Mouse (Mus musculus) adrenal gland (tissue): ENCODE data around the gene Cryl1.

ENCODE experiments used
- intact Hi-C: fragments of 180-260 bp; cut with DNase I; formaldehyde crosslinking; loops from one replicate; pipeline ENCODE4 v1.15.1; 2025

The Cryl1 gene

DNA sequence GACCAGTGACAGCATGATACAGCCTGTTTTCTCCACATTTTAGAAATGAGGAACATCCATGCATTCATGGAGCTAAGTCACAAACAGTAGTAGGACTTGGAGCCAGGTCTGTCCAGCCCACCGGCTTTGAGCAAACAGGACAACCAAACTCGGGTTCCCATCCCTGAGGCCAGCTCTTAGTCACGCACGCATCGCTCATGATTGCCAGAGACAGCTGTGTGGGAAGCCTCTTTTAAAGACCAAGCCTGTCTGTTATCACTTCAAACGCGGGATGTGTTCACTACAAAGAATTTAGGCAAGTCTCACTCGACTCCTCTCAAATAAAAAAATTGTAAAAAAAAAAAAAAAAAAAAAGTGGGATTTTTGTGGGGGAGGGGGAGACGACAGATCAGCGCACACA is 67.2 kb downstream of the Cryl1 start:
- intact Hi-C loops: no loop called here

DNA sequence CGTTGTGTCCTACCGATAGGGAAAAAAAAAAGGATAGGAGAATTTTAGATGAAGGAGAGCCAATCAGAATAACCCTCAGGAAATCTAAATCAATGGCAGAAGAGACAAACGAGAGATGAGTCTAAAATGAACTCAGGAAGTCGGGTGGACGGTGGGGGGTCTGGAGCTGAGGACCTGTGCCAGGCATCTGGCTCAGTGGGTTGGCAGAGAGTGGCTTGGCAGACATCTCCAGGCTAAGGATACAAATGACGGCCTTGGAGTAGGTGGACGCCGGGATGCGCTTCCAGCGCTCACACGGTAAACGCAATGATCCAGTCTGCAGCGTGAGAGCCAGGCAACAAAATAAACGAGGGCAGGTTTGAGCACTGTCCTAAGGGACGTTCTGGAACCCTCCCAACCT is 68.7 kb downstream of the Cryl1 start:
- intact Hi-C loops: no loop called here

DNA sequence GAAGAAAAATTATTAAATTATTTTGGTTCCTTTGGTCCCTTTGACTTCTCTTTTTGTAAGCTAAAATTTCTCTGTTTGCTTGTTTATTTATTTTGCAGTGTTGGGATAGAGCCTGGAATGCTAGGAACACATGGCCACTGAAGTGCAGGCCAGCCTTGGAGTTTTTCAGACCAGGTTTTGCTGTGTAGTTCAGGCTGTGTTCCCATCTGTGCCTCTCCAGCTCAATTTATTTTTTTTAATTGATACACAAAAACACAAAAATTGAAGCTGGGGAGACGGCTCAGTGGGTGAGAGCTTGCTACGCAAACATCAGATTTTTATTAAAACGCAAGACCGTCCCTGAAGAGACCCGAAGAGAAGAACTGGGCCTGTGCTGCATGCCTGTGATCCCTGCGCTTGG is 71.6 kb downstream of the Cryl1 start:
- intact Hi-C loops: no loop called here

DNA sequence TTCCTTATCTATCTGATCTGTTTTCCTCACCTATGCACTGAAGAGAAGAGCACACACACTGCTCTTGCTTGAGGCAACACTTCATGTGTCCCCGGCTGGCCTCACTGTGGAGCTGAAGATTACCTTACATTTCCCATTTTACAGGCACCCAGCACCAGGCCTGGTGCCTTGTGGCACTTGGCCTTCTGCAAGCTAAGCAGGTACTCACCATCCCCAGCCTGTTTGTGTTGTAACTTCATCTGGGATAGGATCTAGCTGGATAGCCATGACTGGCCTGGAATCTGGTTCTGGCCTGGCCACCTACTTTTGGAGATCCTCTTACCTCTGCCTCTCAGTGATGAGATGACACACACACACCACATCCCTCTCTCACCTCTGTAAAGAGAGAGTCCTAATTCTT is 79.5 kb downstream of the Cryl1 start:
- intact Hi-C loops: no loop called here

DNA sequence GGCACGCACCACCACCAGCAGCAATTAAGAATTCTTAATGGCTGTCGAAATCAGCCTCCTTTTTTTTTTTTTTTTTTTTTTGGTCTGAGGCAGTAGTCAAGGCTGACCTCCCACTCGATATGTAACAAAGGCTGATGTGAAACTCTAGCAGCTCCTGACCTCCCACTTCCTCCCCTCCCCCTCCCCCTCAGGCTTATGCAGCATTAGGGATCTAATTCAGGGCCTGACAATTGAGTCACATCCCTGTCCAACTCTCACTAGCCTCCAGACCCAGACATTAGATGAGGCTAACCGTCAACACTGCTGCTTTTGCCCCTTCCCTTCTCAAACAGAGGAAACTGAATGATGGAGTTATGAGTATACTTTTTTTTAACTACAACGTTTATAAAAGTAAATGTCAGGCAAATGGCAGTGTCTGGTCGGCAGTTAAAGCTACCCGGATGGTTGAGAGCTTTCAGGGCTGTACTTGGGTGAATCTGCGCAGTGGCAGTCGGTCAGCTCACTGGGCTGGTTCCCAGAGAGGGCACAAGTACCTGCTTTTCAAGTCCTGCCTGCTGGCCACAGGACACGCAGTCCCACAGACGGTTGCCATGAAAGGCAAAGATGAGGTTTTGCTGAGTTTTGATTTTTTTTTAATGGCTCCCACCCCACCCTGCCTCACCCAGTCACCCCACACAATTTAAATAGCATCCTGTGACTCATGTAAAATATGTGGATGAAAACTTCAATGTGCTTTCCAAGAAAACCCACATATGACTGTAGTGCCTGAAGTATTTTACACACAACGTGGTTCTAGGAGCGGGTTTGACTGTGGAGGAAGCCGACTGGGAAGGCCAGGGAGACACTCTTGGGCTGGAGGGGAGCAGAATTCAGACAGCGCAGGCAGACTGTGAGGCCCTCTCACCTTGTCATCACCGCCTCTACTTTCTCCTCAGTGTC is 81.4 kb downstream of the Cryl1 start:
- intact Hi-C loops: no loop called here

DNA sequence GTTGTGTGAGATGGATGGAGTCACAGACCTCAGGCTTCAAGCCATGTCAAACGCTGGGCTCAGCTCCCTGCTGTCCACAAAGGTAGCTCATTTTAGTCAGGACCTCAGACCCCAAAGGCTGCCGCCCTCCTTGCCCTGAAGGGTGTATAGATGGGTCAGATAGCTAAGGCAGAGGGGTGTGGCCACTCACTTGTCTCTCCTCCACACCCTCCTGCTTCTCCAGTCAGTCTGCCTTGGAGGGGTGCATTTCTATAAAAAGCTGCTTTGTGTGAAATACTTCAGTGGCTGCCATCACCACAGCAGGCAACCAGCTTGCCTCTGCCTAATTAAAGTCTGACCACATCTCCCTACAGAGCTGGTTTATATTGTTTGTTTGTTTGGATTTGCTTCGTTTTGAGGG is 82.4 kb downstream of the Cryl1 start:
- intact Hi-C loops: no loop called here

DNA sequence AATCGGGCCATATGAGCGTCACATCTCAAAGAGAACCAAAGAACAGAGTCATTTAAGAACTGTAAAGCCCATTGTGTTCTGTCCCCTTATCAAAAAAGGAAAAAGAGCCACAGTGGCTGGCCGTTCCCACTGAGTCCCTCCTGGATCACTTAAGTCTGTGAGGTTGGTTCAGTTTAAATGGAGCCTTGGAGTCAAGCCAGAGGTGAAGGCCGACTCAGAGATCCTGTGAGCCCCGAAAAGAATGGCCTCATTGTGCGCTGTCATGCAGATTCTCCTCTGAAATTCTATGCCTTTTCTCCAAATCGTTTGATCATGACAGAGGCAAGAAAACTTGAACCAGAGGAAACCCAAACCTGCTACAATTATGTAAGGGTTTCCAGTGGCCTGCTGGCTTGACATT is 82.8 kb downstream of the Cryl1 start:
- intact Hi-C loops: no loop called here

DNA sequence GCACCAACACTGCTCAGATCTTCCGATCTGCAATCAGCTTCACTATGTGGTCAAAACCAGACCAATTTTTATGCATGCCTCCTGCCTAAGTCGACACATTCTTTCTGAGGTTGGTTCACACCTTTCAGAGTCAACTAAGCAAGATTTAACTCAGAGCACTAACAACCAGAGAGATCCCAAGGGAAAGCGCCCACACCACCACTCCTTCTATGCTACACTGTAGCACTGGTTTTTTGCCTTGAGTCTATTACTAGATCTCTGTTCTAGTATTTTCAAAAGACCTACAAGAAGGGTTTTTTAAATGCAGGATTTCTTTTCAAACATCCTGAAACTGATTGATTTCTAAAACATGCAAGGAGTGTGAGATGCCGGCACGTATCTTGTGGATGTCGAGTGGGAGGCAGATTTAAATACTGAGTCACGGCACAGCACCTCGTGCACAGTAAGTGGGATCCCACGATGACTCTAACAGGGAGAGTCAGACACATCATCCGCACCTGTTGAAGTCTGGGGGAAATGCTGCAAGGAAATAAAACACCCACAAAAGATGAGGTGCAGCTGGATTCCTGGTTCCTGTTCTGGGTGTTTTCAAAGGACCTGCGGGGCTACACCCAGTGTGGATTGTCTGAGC is 96.6 kb downstream of the Cryl1 start:
- intact Hi-C loops: no loop called here

DNA sequence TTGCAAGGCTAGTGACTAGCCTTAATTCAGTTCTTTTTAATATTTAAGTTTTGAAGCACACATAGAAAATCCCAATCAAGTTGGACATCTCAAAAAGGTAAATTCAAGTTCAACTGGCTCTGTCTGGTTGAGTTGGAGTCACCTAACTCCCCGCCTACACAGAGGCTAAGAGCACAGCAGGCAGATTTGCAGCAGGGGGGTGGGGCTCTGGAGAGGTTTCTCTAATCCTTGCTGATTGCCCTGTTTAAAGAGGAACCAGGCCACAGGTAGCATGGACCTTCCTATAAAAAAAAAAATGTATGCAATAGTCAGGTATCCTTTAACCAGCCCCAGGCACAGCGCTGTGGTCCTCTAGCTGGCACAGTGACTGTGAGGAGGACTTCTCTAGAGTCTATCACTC is 97.8 kb downstream of the Cryl1 start:
- intact Hi-C loops: no loop called here

DNA sequence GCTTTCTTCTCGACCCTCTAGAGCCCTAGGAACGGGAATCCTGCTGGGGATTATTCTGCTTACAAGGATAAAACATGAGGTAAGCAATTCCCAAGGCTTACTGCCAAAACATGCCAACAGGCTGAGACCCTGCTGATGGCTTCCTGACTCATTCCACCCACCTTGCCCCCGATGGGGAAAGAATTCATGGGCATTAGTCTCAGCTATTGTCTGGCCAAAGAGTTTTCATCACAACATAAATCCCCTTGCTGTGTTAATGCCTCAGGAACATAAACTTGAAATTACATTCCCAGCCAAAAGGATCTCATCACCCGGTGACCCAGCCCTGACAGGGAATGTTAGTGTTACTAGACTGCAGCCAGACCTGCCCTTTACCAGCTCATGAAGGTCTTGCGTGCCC is 100.7 kb downstream of the Cryl1 start:
- intact Hi-C loops: no loop called here

DNA sequence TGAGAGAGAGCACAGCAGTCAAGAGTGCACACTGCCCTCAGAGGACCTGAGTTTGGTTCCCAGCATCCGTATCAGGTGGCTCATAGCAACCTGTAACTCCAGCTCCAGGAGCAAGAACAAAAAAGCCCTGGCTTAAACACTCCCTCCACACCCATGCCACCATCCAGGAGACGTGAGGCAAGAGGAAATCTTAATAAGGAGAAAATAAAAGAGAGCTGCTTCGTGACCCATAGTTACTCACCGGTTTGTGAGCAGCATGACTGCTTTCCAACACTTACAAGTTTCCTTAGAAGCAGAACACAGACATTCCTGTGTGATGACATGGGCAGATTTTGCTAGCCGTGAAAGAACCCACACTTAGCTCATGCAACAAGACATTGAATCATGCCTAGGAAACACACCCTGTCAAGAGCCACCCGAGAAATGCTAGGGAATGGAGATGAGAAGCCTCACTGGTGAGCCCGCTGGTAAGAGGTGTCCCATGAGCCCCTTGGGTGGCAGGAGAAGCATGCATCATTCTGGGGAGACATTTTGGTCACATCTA is 106.9 kb downstream of the Cryl1 start:
- intact Hi-C loops: no loop called here

DNA sequence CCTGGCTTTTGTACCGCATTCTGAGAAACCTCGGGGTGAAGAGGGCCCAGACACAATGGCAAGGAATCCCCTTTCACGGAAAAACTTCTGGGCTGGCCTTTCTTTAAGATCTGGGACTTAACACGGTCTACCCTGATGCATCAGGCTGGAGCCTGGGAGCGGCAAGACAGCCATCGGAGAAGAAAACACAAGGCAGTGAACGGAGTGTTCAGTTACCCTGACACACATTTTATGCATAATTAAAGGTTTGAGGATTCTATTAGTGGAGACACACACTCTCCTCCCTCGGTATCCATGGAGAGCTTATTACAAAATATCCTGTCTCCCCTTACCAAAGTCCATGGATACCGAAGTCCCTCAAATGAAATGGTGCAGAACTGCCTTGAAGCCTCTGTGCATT is 109.2 kb downstream of the Cryl1 start:
- intact Hi-C loops: no loop called here

DNA sequence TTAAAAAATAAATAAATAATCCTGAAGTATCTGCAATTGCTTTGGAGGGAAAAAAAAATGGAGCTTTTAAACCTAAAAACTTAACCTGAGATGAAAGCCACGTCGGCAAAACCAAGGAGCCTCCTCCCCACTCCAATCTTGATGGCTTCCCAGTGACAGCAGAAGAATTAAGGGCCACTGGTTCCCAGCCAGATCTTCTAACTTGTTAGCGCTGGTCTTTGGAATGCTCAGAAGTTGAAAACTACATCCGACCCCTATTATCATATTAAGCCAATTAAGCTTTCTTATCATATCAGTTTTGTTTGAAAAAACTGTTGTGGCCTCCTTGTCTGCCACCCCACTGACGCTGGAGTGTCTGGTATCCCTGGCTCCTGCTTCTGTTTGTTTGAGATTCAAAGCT is 114.5 kb downstream of the Cryl1 start:
- intact Hi-C loops: no loop called here

DNA sequence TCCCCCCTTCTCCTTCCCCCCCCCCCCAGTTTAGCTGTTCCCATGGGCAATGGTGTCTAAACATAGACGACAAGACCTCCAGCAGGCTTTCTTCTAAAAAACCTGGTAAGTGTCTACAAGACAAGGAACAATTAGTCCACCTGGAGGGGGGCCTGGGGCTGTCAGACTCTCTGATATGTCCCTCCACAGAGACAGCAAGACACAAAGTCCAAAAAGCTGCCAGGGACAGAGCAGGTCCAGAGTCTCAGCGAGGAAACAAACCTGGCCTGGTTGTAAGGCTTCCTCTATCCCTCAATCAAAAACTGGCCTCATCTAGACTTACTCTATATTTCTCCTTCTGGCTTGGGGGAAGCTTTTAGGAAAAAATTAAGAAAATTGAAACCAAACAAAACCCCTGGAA is 115.7 kb downstream of the Cryl1 start:
- intact Hi-C loops: no loop called here

DNA sequence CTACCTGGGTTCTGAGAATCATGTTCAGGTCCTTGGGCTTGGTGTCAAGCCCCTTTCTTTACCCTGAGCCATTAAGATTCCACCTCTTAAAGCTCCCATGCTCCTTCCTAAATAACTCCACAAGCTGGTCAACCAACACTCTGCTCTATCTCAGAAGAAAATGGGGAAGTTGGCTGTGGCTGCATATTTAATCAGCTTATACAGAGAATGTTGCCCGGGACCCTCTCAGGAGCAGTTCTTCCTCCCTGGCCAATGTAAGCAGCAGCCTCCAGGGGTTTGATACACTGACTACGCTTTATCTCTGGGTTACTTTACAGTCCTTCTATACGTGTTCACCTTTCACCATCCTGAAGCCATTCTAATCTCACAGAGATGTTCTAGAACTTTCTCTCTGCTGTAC is 117.5 kb downstream of the Cryl1 start:
- intact Hi-C loops: no loop called here

DNA sequence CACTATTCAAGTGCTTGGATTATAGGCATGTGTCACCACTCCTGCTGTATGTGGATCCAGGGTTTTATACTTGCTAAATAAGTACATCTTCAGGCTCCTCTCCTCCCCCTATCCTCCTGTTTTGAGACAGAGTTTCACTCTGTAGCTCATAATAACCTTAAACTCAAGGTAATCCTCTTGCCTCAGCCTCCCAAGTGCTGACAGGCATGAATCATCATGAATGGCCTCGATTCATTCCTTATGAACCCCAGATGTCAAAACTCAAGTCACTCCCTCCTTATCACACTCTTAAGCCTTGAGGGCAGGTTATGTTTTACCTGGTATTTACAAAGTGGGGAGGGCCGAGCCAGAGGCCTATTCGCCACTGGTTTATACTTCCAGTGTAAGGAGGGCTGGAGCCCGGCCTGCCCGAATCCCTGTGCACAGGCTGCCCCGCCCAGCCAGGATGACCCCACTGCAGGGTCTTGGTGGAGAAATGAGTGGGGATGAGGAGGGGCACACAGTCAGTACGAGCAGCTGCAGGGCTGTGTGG is 121.8 kb downstream of the Cryl1 start:
- intact Hi-C loops: no loop called here

DNA sequence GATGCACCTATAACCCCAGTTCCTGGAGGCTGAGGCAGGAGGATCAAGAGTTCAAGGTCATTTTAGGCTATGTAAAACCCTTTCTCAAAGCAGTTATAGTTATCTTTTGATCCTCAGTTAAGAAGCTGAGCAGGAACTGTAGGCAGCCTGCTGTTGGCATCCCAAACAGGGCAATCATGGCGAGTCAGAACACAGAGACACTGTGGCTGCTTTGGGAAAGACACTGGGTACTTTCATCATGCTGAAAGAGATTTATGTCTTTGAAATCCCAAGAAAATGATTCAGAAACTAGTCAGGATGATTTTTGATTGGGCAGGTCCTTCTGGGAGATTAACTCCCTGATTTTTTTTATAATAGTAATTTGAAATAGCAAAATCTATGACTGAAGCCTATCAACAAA is 126.0 kb downstream of the Cryl1 start:
- intact Hi-C loops: no loop called here

DNA sequence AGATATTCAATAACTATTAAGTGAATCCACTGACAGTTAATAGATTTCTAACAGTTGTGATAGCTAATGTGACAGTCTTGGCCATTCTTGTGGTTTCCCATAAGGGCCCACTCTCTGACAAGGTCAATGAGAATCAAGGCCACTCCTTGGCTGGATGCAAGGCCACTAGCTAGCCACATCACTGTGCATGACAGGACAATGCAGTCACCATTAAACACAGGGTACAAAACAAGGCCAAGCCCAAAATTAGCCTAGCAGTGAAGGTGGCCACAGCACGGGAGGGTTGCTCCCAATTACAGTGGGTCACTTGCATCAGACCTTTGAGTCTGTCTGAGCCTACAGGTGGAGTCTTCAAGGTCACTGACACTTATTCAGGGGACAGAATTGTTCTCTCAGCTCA is 126.5 kb downstream of the Cryl1 start:
- intact Hi-C loops: no loop called here

DNA sequence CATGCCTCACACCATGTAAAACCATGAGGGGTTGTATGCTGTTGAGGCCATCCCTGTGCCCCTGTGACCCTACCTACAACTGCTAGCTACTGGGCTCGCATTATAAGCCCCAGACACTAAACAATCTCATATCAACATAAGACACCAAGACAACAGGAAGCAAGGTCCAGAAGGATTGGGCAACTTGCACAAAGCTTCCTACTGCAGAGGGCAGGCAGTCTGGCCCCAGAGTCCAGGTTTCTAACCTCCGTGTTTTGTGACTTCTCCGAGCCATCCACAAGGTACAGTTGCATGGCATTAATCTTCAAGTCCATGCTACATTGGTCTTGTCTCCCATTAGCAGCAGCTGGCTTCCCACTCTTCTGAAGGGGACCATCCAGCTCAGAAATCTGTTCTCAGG is 129.4 kb downstream of the Cryl1 start:
- intact Hi-C loops: no loop called here

DNA sequence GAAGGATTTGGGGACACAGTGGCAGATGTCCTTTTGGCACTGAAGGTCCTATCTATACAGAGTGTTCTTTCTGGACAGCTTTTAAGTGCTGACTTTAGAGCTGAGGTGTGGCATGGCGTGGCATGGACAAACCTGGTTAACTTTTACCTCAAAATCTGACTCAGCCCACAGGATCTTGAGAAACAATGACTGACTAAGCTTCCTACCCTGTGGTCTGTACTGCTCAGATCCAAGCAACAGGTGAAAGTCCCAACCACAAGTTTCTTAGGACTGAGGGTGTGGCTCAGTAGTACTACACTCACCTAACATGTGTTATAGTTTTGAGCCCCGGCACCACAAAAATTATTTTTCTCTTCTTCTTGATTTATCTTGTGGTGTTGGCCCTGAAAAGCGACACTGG is 130.0 kb downstream of the Cryl1 start:
- intact Hi-C loops: no loop called here

DNA sequence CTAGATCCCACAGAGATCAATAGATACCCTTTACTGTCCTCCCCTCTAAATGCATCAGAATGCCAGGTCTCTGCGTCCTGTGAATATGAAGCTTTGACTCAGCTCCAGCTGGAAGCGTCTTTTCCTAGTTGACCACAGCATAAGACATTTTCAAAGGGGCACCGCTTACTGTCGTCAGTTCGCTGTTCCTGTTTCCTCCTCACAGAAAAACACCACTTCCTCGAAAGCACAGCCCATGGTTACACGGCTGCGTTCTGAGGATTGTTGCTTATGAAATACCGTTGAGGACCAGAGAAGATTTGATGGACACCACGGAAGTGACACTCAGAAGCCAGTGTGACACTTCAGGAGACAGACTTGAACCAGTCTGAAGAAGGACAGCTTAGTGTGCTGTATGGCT is 134.4 kb downstream of the Cryl1 start:
- intact Hi-C loops: no loop called here

DNA sequence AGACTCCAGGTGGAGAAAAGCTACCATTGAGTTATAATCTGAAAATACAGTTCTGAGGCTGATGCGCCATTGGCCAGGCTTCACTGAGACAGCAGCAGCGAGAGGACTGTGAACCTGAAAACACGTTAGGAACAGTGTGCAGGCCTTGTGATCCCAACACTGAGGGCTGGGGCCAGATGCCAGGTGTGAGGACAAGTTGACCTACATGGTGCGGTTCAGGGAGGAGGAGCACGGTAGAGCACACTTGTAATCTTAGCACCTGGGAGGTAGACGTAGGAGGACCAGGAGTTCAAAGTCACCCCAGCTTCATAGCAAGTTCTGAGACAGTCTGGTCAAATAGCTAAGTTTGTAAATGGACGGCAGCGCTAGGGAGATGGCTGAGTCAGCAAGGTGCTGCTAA is 139.0 kb downstream of the Cryl1 start:
- intact Hi-C loops: no loop called here

DNA sequence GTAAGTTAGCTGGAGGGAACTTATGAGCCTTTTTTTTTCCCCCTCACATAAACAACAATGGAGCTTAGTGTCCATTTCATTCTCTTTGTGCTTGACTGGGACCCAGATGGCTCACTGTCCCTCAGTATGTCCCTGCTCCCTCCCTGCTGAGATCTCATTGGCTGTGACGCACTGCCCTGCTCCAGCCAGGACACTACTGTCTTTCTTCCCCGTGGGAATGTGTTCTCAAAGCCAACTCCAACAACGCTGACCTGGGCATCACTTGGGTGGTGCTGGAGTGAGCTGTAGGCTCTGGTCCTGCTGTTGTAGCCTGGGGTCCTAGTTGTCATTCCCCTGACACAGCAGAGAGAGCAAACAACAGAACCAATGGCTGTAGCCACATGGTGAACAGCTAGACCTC is 149.7 kb downstream of the Cryl1 start:
- intact Hi-C loops: no loop called here
